Mouse (Mus musculus) megakaryocyte, embryonic 14.5 days (primary cell): ENCODE measurements at regions not wholly inside any gene's neighbourhood (a gene's known extent, or its start where the extent isn't known, plus 50 kb on each side); places are given as distances from the start of the nearest gene placed in this dataset.

ENCODE experiments used
- FLI1 ChIP-seq: IDR thresholded peaks from 2 replicates; pipeline ENCODE4 v1.6.1; 2012; ENCODE audit warnings: low read length, inconsistent platforms, mixed read lengths
- GATA1 ChIP-seq: IDR thresholded peaks from 3 replicates; pipeline ENCODE4 v1.6.1; 2012; ENCODE audit warnings: mixed read lengths, low read length, inconsistent platforms, borderline replicate concordance

DNA sequence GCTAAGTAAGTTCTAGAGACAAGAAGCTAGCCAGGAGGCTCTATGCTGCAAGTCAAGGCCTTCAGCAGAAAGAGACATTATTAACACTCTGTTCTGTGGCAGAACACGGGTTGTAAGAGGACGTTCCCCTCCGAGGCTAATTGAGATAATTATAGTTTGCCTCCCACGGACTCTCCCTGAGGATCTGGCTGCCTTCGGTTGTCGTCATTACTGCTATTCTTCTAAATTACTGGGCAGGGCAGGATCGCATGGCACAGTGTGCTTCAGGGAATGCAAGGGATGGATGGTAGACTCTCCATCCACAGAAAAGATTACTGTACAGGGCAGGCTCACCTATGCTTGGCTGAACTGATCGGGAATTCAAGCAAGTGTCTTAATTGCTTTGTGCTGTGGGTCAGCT lies 124.7 kb upstream of the Rgma start:
- TF ChIP-seq GATA1 (no peak), FLI1 (no peak)
